ENCODE assay signal across 8 mouse cellular contexts in genomic region chr2:180569028-180569643, GRCm38 (mm10). TPM values are rescaled to one million over a fixed set of nuclear protein-coding genes. Genes with fewer than 3 reads are reported as not detected.
DNase-seq lines count a peak whose midpoint lies in the region; ATAC-seq and TF ChIP-seq lines count a peak whose summit lies in the region.

No protein-coding gene starts in this region.

- no peak for TF ChIP-seq CTCF in forebrain, postnatal 0 days (IDR thresholded peaks at IDR 0.05; ENCODE audit: low read depth)
- no peak for TF ChIP-seq CTCF in kidney, adult 2 months (conservative IDR thresholded peaks at IDR 0.05; ENCODE audit: insufficient read depth, insufficient read length, low read depth, low read length)
- TF ChIP-seq CTCF in thymus, adult 2 months (IDR thresholded peaks at IDR 0.05; ENCODE audit: borderline replicate concordance, control insufficient read depth, extremely low read depth, insufficient read depth, low read length, poor library complexity), result no peak

- WGBS in forebrain, embryonic 13.5 days, result 37% methylated on average over 3 of the region's 3 CpGs
- 71% methylated on average over 3 of the region's 3 CpGs for whole genome bisulfite sequencing in forebrain, embryonic 10.5 days
- WGBS in forebrain, postnatal 0 days, result 16% methylated on average over 3 of the region's 3 CpGs
- WGBS in kidney, adult 2 months, result 10% methylated on average over 3 of the region's 3 CpGs
- 30% methylated on average over 3 of the region's 3 CpGs for WGBS in thymus, adult 2 months

- H3K4me2 ChIP-seq in forebrain, embryonic 13.5 days, result no peak overlapping the region
- H3K4me2 ChIP-seq in forebrain, postnatal 0 days (ENCODE audit: low read depth), result no peak overlapping the region

- TF ChIP-seq POLR2A in kidney, adult 2 months (IDR thresholded peaks at IDR 0.05; ENCODE audit: low read depth, low read length), result no peak
- no peak for TF ChIP-seq POLR2A in thymus, adult 2 months (IDR thresholded peaks at IDR 0.05; ENCODE audit: control insufficient read depth, extremely low read depth, insufficient read depth, low read length, poor library complexity)

- H3K4me3 ChIP-seq in forebrain, embryonic 13.5 days, result no peak overlapping the region
- H3K4me3 ChIP-seq in forebrain, embryonic 10.5 days, result no peak overlapping the region
- H3K4me3 ChIP-seq in forebrain, postnatal 0 days (ENCODE audit: low read depth, low read length), result no peak overlapping the region
- H3K4me3 ChIP-seq in kidney, adult 2 months (ENCODE audit: insufficient read depth, low read depth, low read length), result no peak overlapping the region
- no peak overlapping the region for H3K4me3 ChIP-seq in thymus, adult 2 months (ENCODE audit: control insufficient read depth, insufficient read depth, low read length)

- peaks cover 17% of the 10 kb centered on the region for H3K4me1 ChIP-seq in forebrain, embryonic 13.5 days
- H3K4me1 ChIP-seq in forebrain, embryonic 10.5 days, result peaks cover 12% of the 10 kb centered on the region
- H3K4me1 ChIP-seq in forebrain, postnatal 0 days (ENCODE audit: insufficient read depth), result 0 out of 2 replicates have a peak, but pooled peaks cover 3% of the 10 kb centered on the region
- H3K4me1 ChIP-seq in kidney, adult 2 months (ENCODE audit: control insufficient read depth, insufficient read depth, low read length), result no peaks in the 10 kb centered on the region
- no peaks in the 10 kb centered on the region for H3K4me1 ChIP-seq in thymus, adult 2 months (replicated peaks; ENCODE audit: control insufficient read depth, insufficient read depth, low read length)

- H3K27ac ChIP-seq in forebrain, embryonic 13.5 days, result no peak overlapping the region; the same call in 1 of the 2 replicates
- no peak overlapping the region for H3K27ac ChIP-seq in forebrain, embryonic 10.5 days
- H3K27ac ChIP-seq in forebrain, postnatal 0 days (ENCODE audit: low read depth, low read length), result peak overlapping the region; percentile 46; the same call in 1 of the 2 replicates
- no peak overlapping the region for H3K27ac ChIP-seq in kidney, adult 2 months (ENCODE audit: insufficient read depth, low read depth, low read length)
- H3K27ac ChIP-seq in thymus, adult 2 months (ENCODE audit: control insufficient read depth, insufficient read depth, low read length), result no peak overlapping the region

- no peak for DNase-seq in forebrain, embryonic 10.5 days (ENCODE audit: extremely low spot score, low spot score)
- peak; percentile 78 for DNase-seq in MN1 (ENCODE audit: low spot score)
- DNase-seq in forebrain, postnatal 0 days, result peak; percentile 40
- peak; percentile 74 for DNase-seq in kidney, adult 2 months
- DNase-seq in lung, postnatal 36 days, result peak; percentile 72
- no peak for DNase-seq in thymus, adult 2 months
- DNase-seq in right cerebral cortex, adult 18-20 months, result no peak

- peak; percentile 55; the same call in 1 of the 2 replicates for ATAC-seq in forebrain, embryonic 13.5 days
- ATAC-seq in forebrain, postnatal 0 days, result peak; percentile 55; the same call in 1 of the 2 replicates

- H3K9ac ChIP-seq in forebrain, embryonic 13.5 days, result no peak overlapping the region
- H3K9ac ChIP-seq in forebrain, postnatal 0 days, result no peak overlapping the region

- H3K36me3 ChIP-seq in forebrain, embryonic 13.5 days (ENCODE audit: poor library complexity, severe bottlenecking), result no peaks in the 10 kb centered on the region
- no peaks in the 10 kb centered on the region for H3K36me3 ChIP-seq in forebrain, embryonic 10.5 days (replicated peaks)
- no peaks in the 10 kb centered on the region for H3K36me3 ChIP-seq in forebrain, postnatal 0 days (ENCODE audit: insufficient read depth)
- H3K36me3 ChIP-seq in kidney, adult 2 months (ENCODE audit: control insufficient read depth, insufficient read depth, low read length), result no peaks in the 10 kb centered on the region
- no peaks in the 10 kb centered on the region for H3K36me3 ChIP-seq in thymus, adult 2 months (ENCODE audit: control insufficient read depth, insufficient read depth, low read length)

- H3K9me3 ChIP-seq in forebrain, embryonic 13.5 days (replicated peaks), result no peaks in the 10 kb centered on the region
- no peaks in the 10 kb centered on the region for H3K9me3 ChIP-seq in forebrain, embryonic 10.5 days
- H3K9me3 ChIP-seq in forebrain, postnatal 0 days (ENCODE audit: low read length), result no peaks in the 10 kb centered on the region

- peaks cover 10% of the 10 kb centered on the region; the same call in 1 of the 2 replicates for H3K27me3 ChIP-seq in forebrain, embryonic 13.5 days
- no peaks in the 10 kb centered on the region for H3K27me3 ChIP-seq in forebrain, embryonic 10.5 days (ENCODE audit: poor library complexity, severe bottlenecking)
- no peaks in the 10 kb centered on the region for H3K27me3 ChIP-seq in forebrain, postnatal 0 days (ENCODE audit: insufficient read depth, low read length)
- H3K27me3 ChIP-seq in kidney, adult 2 months (replicated peaks; ENCODE audit: control insufficient read depth, insufficient read depth, low read length), result no peaks in the 10 kb centered on the region
- no peaks in the 10 kb centered on the region for H3K27me3 ChIP-seq in thymus, adult 2 months (ENCODE audit: control insufficient read depth, insufficient read depth, low read length)

RNA-seq across cellular contexts. Expression of gene Mrgbp, which starts 12.0 kb away (rescaled TPM):
- 50.7 and 53.6 TPM in 2 replicates for polyA plus RNA-seq in forebrain, embryonic 13.5 days (2015; fragmentation: Nextera tagmentation; extraction: Ambion mirVana)
- polyA plus RNA-seq in forebrain, embryonic 10.5 days (2016; fragmentation: Nextera tagmentation; extraction: Ambion mirVana), result 41.1 and 44.3 TPM in 2 replicates
- 55.0 and 63.2 TPM in 2 replicates for total RNA-seq in forebrain, postnatal 0 days (2014; rRNA removed)
- 31.8 and 34.2 TPM in 2 replicates for polyA plus RNA-seq in forebrain, postnatal 0 days (2015; fragmentation: Nextera tagmentation; extraction: Ambion mirVana)
- 13.6 and 14.4 TPM in 2 replicates for polyA plus RNA-seq in kidney, adult 2 months (2012; rRNA removed)
- 75.6 and 75.7 TPM in 2 replicates for polyA plus RNA-seq in thymus, adult 2 months (2012; rRNA removed)

RNA-seq across cellular contexts. Expression of gene Ogfr, which starts 19.9 kb away (rescaled TPM):
- polyA plus RNA-seq in forebrain, embryonic 13.5 days (2015; fragmentation: Nextera tagmentation; extraction: Ambion mirVana), result 79.8 and 85.4 TPM in 2 replicates
- polyA plus RNA-seq in forebrain, embryonic 10.5 days (2016; fragmentation: Nextera tagmentation; extraction: Ambion mirVana), result 103 and 104 TPM in 2 replicates
- total RNA-seq in forebrain, postnatal 0 days (2014; rRNA removed), result 116 and 127 TPM in 2 replicates
- polyA plus RNA-seq in forebrain, postnatal 0 days (2015; fragmentation: Nextera tagmentation; extraction: Ambion mirVana), result 84.7 and 86.0 TPM in 2 replicates
- 31.3 and 35.5 TPM in 2 replicates for polyA plus RNA-seq in kidney, adult 2 months (2012; rRNA removed)
- 75.7 and 86.1 TPM in 2 replicates for polyA plus RNA-seq in thymus, adult 2 months (2012; rRNA removed)

RNA-seq across cellular contexts. Expression of gene Col9a3, which starts 28.5 kb away (rescaled TPM):
- 17.4 and 21.9 TPM in 2 replicates for polyA plus RNA-seq in forebrain, embryonic 13.5 days (2015; fragmentation: Nextera tagmentation; extraction: Ambion mirVana)
- polyA plus RNA-seq in forebrain, embryonic 10.5 days (2016; fragmentation: Nextera tagmentation; extraction: Ambion mirVana), result 3.6 and 3.7 TPM in 2 replicates
- total RNA-seq in forebrain, postnatal 0 days (2014; rRNA removed), result 42.4 and 47.9 TPM in 2 replicates
- 46.8 and 49.5 TPM in 2 replicates for polyA plus RNA-seq in forebrain, postnatal 0 days (2015; fragmentation: Nextera tagmentation; extraction: Ambion mirVana)
- polyA plus RNA-seq in kidney, adult 2 months (2012; rRNA removed), result 0.42 and 0.46 TPM in 2 replicates
- polyA plus RNA-seq in thymus, adult 2 months (2012; rRNA removed), result 4.4 and 4.8 TPM in 2 replicates

Comparison
In these comparisons a context has a peak if more than half of its experiments do, and no peak if none do; other contexts are left out.
1. DNase-seq: peak in MN1 (single experiment), forebrain, postnatal 0 days (single experiment), kidney, adult 2 months (single experiment) and lung, postnatal 36 days (single experiment); none in forebrain, embryonic 10.5 days (single experiment), thymus, adult 2 months (single experiment) and right cerebral cortex, adult 18-20 months (single experiment).